Mouse (Mus musculus) thymus, adult 2 months (tissue): Measurements from ENCODE around the gene Prtg.

Experiments
- CTCF ChIP-seq: fragments of 200-500 bp; IDR thresholded peaks from 2 replicates; pipeline ENCODE4 v1.5.1; 2012; ENCODE audit warnings: mild to moderate bottlenecking, control low read depth, low read length, moderate library complexity, borderline replicate concordance; ENCODE audit not compliant: control insufficient read depth, poor library complexity, insufficient read depth; ENCODE audit errors: extremely low read depth
- POLR2A ChIP-seq: fragments of 200-500 bp; IDR thresholded peaks from 2 replicates; pipeline ENCODE4 v1.6.1; 2012; ENCODE audit warnings: mild to moderate bottlenecking, low read length, control low read depth, moderate library complexity; ENCODE audit not compliant: control insufficient read depth, poor library complexity, insufficient read depth; ENCODE audit errors: extremely low read depth

GRCm38 (mm10) chr9:72803280-72803679, 3.4 kb upstream of the Prtg start:
- TF ChIP-seq CTCF (no peak), POLR2A (no peak)
